Mouse (Mus musculus) heart, embryonic 11.5 days (tissue): ENCODE measurements at regions not wholly inside any gene's neighbourhood (a gene's known extent, or its start where the extent isn't known, plus 50 kb on each side); places are given as distances from the start of the nearest gene placed in this dataset.

Experiments
- ATAC-seq: fragments of 200-750 bp; cut with Nextera tagmentation; replicated peaks from 2 replicates; pipeline ENCODE4 v1.8.0; 2017; ENCODE audit warnings: moderate library complexity; ENCODE audit not compliant: insufficient number of reproducible peaks, low FRiP score, low TSS enrichment
- H3K27ac ChIP-seq: fragments of 300-500 bp; sonication (generic); 2 replicates; pipeline ENCODE4 v1.5.1; 2014; ENCODE audit warnings: mild to moderate bottlenecking, low read depth, low read length
- H3K27me3 ChIP-seq: fragments of 300-500 bp; sonication (generic); 2 replicates; pipeline ENCODE4 v1.6.1; 2014; ENCODE audit warnings: mild to moderate bottlenecking, low read length, mixed read lengths; ENCODE audit not compliant: control insufficient read depth, insufficient read depth
- H3K36me3 ChIP-seq: fragments of 300-500 bp; sonication (generic); 2 replicates; pipeline ENCODE4 v1.6.1; 2014; ENCODE audit warnings: mild to moderate bottlenecking, low read length, moderate library complexity, mixed read lengths; ENCODE audit not compliant: control insufficient read depth, insufficient read depth
- H3K4me1 ChIP-seq: fragments of 300-500 bp; sonication (generic); 2 replicates; pipeline ENCODE4 v1.6.1; 2014; ENCODE audit warnings: low read length; ENCODE audit not compliant: control insufficient read depth, insufficient read depth
- H3K4me2 ChIP-seq: fragments of 300-500 bp; sonication (generic); 2 replicates; pipeline ENCODE4 v1.6.1; 2014; ENCODE audit warnings: mild to moderate bottlenecking, moderate library complexity
- H3K4me3 ChIP-seq: fragments of 300-500 bp; sonication (generic); 2 replicates; pipeline ENCODE4 v1.5.1; 2014; ENCODE audit warnings: low read depth, low read length
- H3K9ac ChIP-seq: fragments of 300-500 bp; sonication (generic); 2 replicates; pipeline ENCODE4 v1.6.1; 2014; ENCODE audit warnings: mild to moderate bottlenecking, low read depth, low read length, moderate library complexity
- H3K9me3 ChIP-seq: fragments of 300-500 bp; sonication (generic); replicated peaks from 2 replicates; pipeline ENCODE4 v1.6.1; 2016; ENCODE audit warnings: low read length; ENCODE audit not compliant: control insufficient read depth
- WGBS: fragments of 180-500 bp; shearing (Covaris S2); extraction: QIAGEN DNeasy Blood & Tissue Kit; methylation state at CpG from one replicate; pipeline ENCODE4 v1.1.7; 2014; ENCODE audit not compliant: insufficient replicate concordance; 5-methylcytosine and 5-hydroxymethylcytosine counted together

- Histone ChIP-seq H3K4me2 (no peak overlapping the region), H3K9me3 (no peaks in the 10 kb centered on the region), H3K9ac (no peak overlapping the region), H3K36me3 (no peaks in the 10 kb centered on the region), H3K4me1 (no peaks in the 10 kb centered on the region), H3K4me3 (no peak overlapping the region), H3K27me3 (0 out of 2 replicates have a peak, but pooled peaks cover 5% of the 10 kb centered on the region), H3K27ac (no peak overlapping the region)
- no peak for ATAC-seq
- 79% methylated on average over 11 of the region's 11 CpGs for WGBS
Measured at GRCm38 (mm10) chr11:19246390-19247114, 227.8 kb upstream of the Meis1 start.

- H3K36me3 ChIP-seq, result no peaks in the 10 kb centered on the region
- no peaks in the 10 kb centered on the region for H3K4me1 ChIP-seq
- H3K27ac ChIP-seq, result no peak overlapping the region
- no peak overlapping the region for H3K9ac ChIP-seq
- no peak overlapping the region for H3K4me3 ChIP-seq
- H3K4me2 ChIP-seq, result no peak overlapping the region
- H3K9me3 ChIP-seq, result no peaks in the 10 kb centered on the region
- WGBS, result 76% methylated on average over 5 of the region's 5 CpGs
- H3K27me3 ChIP-seq, result no peaks in the 10 kb centered on the region; the same call in 1 of the 2 replicates
- ATAC-seq, result no peak
Measured at GRCm38 (mm10) chr11:19253605-19254004, 234.8 kb upstream of the Meis1 start.

- ATAC-seq, result no peak
Measured at GRCm38 (mm10) chr11:19254183-19254582, 235.4 kb upstream of the Meis1 start.

GRCm38 (mm10) chr11:19257549-19257948, 238.8 kb upstream of the Meis1 start:
- Histone ChIP-seq H3K36me3 (no peaks in the 10 kb centered on the region), H3K9ac (no peak overlapping the region), H3K4me3 (no peak overlapping the region), H3K27me3 (no peaks in the 10 kb centered on the region; the same call in 1 of the 2 replicates), H3K27ac (no peak overlapping the region), H3K4me1 (no peaks in the 10 kb centered on the region), H3K4me2 (no peak overlapping the region), H3K9me3 (no peaks in the 10 kb centered on the region)
- WGBS, result 71% methylated on average over 4 of the region's 4 CpGs
- ATAC-seq, result no peak

More at GRCm38 (mm10) chr11:19254183-19254582, 235.4 kb upstream of the Meis1 start:
- Histone ChIP-seq H3K4me1 (no peaks in the 10 kb centered on the region), H3K9ac (no peak overlapping the region), H3K27me3 (no peaks in the 10 kb centered on the region; the same call in 1 of the 2 replicates), H3K36me3 (no peaks in the 10 kb centered on the region), H3K4me2 (no peak overlapping the region), H3K4me3 (no peak overlapping the region), H3K9me3 (no peaks in the 10 kb centered on the region), H3K27ac (no peak overlapping the region)
- 71% methylated on average over 4 of the region's 4 CpGs for WGBS

GRCm38 (mm10) chr11:19262832-19263231, 244.0 kb upstream of the Meis1 start:
- Histone ChIP-seq H3K4me1 (peaks cover 3% of the 10 kb centered on the region; the same call in 1 of the 2 replicates), H3K4me3 (no peak overlapping the region), H3K27me3 (no peaks in the 10 kb centered on the region), H3K27ac (no peak overlapping the region), H3K9ac (no peak overlapping the region), H3K9me3 (no peaks in the 10 kb centered on the region), H3K4me2 (no peak overlapping the region), H3K36me3 (no peaks in the 10 kb centered on the region)
- WGBS, result 69% methylated on average over 4 of the region's 4 CpGs
- ATAC-seq, result no peak

- Histone ChIP-seq H3K9me3 (no peaks in the 10 kb centered on the region), H3K36me3 (no peaks in the 10 kb centered on the region), H3K9ac (no peak overlapping the region), H3K27ac (no peak overlapping the region), H3K4me1 (peaks cover 3% of the 10 kb centered on the region; the same call in 1 of the 2 replicates), H3K4me3 (no peak overlapping the region), H3K27me3 (no peaks in the 10 kb centered on the region), H3K4me2 (no peak overlapping the region)
- no peak for ATAC-seq
- WGBS, result 66% methylated on average over 18 of the region's 18 CpGs
Measured at GRCm38 (mm10) chr11:19264798-19265671, 246.2 kb upstream of the Meis1 start.

GRCm38 (mm10) chr11:19265672-19265972, 246.8 kb upstream of the Meis1 start:
- no peak for ATAC-seq
- Histone ChIP-seq H3K9me3 (no peaks in the 10 kb centered on the region), H3K4me1 (peaks cover 3% of the 10 kb centered on the region; the same call in 1 of the 2 replicates), H3K36me3 (no peaks in the 10 kb centered on the region), H3K4me2 (no peak overlapping the region), H3K27me3 (no peaks in the 10 kb centered on the region), H3K27ac (no peak overlapping the region), H3K9ac (no peak overlapping the region), H3K4me3 (no peak overlapping the region)
- 55% methylated on average over 3 of the region's 3 CpGs for WGBS

GRCm38 (mm10) chr11:19290971-19291370, 272.2 kb upstream of the Meis1 start:
- no peak overlapping the region for H3K4me3 ChIP-seq
- H3K27ac ChIP-seq, result no peak overlapping the region
- H3K27me3 ChIP-seq, result no peaks in the 10 kb centered on the region
- H3K4me1 ChIP-seq, result no peaks in the 10 kb centered on the region; the same call in 1 of the 2 replicates
- H3K36me3 ChIP-seq, result no peaks in the 10 kb centered on the region
- H3K9me3 ChIP-seq, result no peaks in the 10 kb centered on the region
- no peak for ATAC-seq
- WGBS, result 83% methylated on average over 6 of the region's 6 CpGs
- no peak overlapping the region for H3K9ac ChIP-seq
- H3K4me2 ChIP-seq, result no peak overlapping the region
